Mouse (Mus musculus): Measurements from ENCODE around the gene Ston1. TPM values are rescaled to one million over a fixed set of nuclear protein-coding genes. Genes with fewer than 3 reads are reported as not detected.

The Ston1 gene
- polyA plus RNA-seq, 1 experiment from 2014 or later, result 11.5 TPM

DNA sequence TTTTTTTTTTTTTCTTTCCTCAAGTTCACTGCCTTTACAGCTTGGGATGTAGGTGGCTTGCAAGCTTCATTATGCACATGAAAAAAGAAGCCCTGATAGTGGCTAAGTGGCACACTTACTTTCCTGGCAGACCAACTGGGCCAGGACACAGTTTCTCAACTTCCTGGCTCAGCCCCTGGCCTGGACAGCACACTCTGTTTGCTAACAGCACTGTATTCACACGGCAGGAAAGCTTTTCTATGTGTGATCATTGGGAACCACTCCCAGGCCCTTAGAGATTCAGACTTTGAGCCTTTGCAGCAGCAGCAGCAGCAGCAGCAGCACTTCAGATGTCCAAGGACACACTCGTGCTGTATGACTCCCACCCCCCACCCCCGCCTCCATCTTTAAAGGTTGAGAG lies 16.8 kb downstream of the Ston1 start:
- Histone ChIP-seq H3K4me2 (replicated peaks; ENCODE audit: low read depth, low read length) (no peak overlapping the region), H3K36me3 (ENCODE audit: control insufficient read depth, insufficient read depth, low read length) (no peaks in the 10 kb centered on the region), H3K27ac (ENCODE audit: low read depth, low read length) (no peak overlapping the region), H3K9ac (ENCODE audit: low read depth, low read length) (no peak overlapping the region), H3K4me3 (ENCODE audit: low read length) (no peak overlapping the region), H3K4me1 (ENCODE audit: control insufficient read depth, insufficient read depth, low read length) (no peaks in the 10 kb centered on the region), H3K9me3 (ENCODE audit: control insufficient read depth, low read length) (no peaks in the 10 kb centered on the region), H3K27me3 (ENCODE audit: control insufficient read depth, insufficient read depth, low read length) (no peaks in the 10 kb centered on the region)
- WGBS, result 63% methylated on average over 3 of the region's 3 CpGs
- no peak for ATAC-seq (ENCODE audit: low FRiP score, low TSS enrichment)

DNA sequence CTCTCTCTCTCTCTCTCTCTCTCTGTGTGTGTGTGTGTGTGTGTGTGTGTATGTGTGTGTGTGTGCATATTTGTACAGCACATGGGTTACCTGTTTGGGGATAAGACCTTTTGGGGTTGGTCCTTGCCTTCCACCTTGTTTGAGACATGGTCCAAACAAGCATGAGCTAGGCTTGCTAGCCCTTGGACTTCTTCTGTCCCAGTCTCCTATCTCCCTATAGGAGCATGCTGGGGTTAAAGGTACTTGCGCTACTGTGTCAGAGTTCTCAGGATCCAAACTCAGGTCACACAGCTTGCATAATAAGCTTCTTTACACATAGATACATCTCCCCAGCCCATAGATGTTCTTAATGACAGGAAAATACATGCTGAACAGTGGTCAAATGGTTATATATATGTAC lies 17.2 kb downstream of the Ston1 start:
- Histone ChIP-seq H3K36me3 (ENCODE audit: control insufficient read depth, insufficient read depth, low read length) (no peaks in the 10 kb centered on the region), H3K4me1 (ENCODE audit: control insufficient read depth, insufficient read depth, low read length) (no peaks in the 10 kb centered on the region), H3K4me3 (ENCODE audit: low read length) (no peak overlapping the region), H3K27ac (ENCODE audit: low read depth, low read length) (no peak overlapping the region), H3K27me3 (ENCODE audit: control insufficient read depth, insufficient read depth, low read length) (no peaks in the 10 kb centered on the region), H3K9ac (ENCODE audit: low read depth, low read length) (no peak overlapping the region), H3K9me3 (ENCODE audit: control insufficient read depth, low read length) (no peaks in the 10 kb centered on the region), H3K4me2 (replicated peaks; ENCODE audit: low read depth, low read length) (no peak overlapping the region)
- WGBS, result 92% methylated on average over 1 of the region's 1 CpGs
- no peak for ATAC-seq (ENCODE audit: low FRiP score, low TSS enrichment)

DNA sequence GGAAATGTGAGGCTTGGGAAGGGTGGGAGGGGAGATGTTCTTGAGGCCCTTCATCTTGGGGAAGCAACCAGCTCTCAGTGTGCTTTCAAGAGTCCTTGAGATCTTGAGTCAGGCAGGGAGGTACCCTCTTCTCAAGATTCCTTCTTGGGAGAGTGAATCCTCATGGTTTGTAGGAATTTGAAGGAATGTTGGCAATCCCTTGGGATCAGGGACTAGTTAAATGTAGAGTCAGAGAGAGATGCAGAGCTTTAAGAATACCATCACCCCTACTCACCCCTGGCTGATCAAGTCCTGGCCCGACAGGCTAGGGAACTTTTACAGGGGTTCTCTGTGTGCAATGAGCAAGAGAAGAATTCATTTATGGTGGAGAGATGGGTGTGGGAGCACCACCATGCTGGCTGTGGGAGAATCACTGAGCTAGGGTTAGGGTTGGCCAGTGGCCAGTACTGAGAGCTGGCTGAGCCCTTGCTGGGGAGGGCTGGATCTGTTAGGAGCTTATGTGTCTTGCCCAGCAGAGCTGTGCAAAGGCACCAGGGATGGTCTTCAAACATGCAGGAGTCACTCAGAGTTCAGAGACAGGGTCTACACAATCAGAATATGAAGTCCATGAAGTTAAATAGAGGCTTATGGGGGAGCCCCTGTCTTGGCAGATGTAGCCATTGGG lies 18.1 kb downstream of the Ston1 start:
- H3K27ac ChIP-seq (ENCODE audit: low read depth, low read length), result no peak overlapping the region
- no peak overlapping the region for H3K4me2 ChIP-seq (replicated peaks; ENCODE audit: low read depth, low read length)
- no peaks in the 10 kb centered on the region for H3K27me3 ChIP-seq (ENCODE audit: control insufficient read depth, insufficient read depth, low read length)
- H3K9me3 ChIP-seq (ENCODE audit: control insufficient read depth, low read length), result no peaks in the 10 kb centered on the region
- H3K9ac ChIP-seq (ENCODE audit: low read depth, low read length), result no peak overlapping the region
- no peak for ATAC-seq (ENCODE audit: low FRiP score, low TSS enrichment)
- H3K4me3 ChIP-seq (ENCODE audit: low read length), result no peak overlapping the region
- 81% methylated on average over 1 of the region's 1 CpGs for WGBS
- H3K36me3 ChIP-seq (ENCODE audit: control insufficient read depth, insufficient read depth, low read length), result no peaks in the 10 kb centered on the region
- H3K4me1 ChIP-seq (ENCODE audit: control insufficient read depth, insufficient read depth, low read length), result no peaks in the 10 kb centered on the region

- no peak for ATAC-seq (ENCODE audit: low FRiP score, low TSS enrichment)
- Histone ChIP-seq H3K4me3 (ENCODE audit: low read length) (no peak overlapping the region), H3K4me2 (replicated peaks; ENCODE audit: low read depth, low read length) (no peak overlapping the region), H3K27ac (ENCODE audit: low read depth, low read length) (no peak overlapping the region), H3K27me3 (ENCODE audit: control insufficient read depth, insufficient read depth, low read length) (no peaks in the 10 kb centered on the region), H3K9ac (ENCODE audit: low read depth, low read length) (no peak overlapping the region), H3K4me1 (ENCODE audit: control insufficient read depth, insufficient read depth, low read length) (peaks cover 9% of the 10 kb centered on the region), H3K36me3 (ENCODE audit: control insufficient read depth, insufficient read depth, low read length) (no peaks in the 10 kb centered on the region), H3K9me3 (ENCODE audit: control insufficient read depth, low read length) (no peaks in the 10 kb centered on the region)
- WGBS, result 89% methylated on average over 4 of the region's 4 CpGs
Observed at GRCm38 (mm10) chr17:88620935-88621334, 23.5 kb downstream of the Ston1 start.

DNA sequence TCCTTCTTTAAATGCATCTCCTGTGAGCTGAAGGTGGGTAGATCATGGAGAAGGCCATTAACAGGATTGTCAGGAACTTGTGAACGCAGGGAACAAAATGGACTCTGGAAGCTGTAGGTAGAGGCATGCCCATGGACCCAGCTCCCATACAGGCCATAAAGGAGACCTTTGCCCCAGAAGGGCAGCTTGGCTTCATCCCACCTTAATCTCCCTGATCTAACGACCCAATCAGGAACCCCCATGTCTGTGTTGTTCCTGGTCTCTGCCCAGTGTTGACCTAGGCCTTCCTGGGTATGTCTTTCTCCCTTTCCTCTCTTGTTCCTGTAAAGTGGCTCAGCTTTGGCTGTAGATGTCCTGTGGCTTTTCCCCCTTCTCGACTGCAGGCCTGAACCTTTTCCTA lies 23.9 kb downstream of the Ston1 start:
- Histone ChIP-seq H3K36me3 (ENCODE audit: control insufficient read depth, insufficient read depth, low read length) (no peaks in the 10 kb centered on the region), H3K9ac (ENCODE audit: low read depth, low read length) (no peak overlapping the region), H3K4me3 (ENCODE audit: low read length) (no peak overlapping the region), H3K4me2 (replicated peaks; ENCODE audit: low read depth, low read length) (no peak overlapping the region), H3K9me3 (ENCODE audit: control insufficient read depth, low read length) (no peaks in the 10 kb centered on the region), H3K27ac (ENCODE audit: low read depth, low read length) (no peak overlapping the region), H3K4me1 (ENCODE audit: control insufficient read depth, insufficient read depth, low read length) (peaks cover 13% of the 10 kb centered on the region), H3K27me3 (ENCODE audit: control insufficient read depth, insufficient read depth, low read length) (no peaks in the 10 kb centered on the region)
- WGBS, result 83% methylated on average over 3 of the region's 3 CpGs
- no peak for ATAC-seq (ENCODE audit: low FRiP score, low TSS enrichment)

DNA sequence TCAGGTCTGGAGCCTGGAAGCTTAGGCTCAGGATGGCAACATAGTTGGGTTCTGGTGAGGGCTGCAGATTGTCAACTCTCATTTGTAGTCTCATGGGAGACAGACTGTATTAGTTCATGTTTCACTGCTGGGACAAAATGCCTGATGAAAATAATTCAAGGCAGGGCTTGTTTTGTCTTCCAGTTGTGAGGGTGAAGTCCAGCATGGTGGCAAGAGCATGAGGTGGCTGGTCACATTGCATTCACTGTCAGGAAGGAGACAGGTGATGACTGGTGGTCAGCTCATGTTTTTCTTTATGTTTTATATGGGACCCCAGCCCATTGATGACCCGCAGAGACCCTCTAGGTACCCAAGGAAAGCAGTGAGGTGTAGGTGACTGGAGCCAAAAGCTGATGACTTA lies 25.2 kb downstream of the Ston1 start:
- Histone ChIP-seq H3K36me3 (ENCODE audit: control insufficient read depth, insufficient read depth, low read length) (no peaks in the 10 kb centered on the region), H3K27me3 (ENCODE audit: control insufficient read depth, insufficient read depth, low read length) (no peaks in the 10 kb centered on the region), H3K4me3 (ENCODE audit: low read length) (no peak overlapping the region), H3K27ac (ENCODE audit: low read depth, low read length) (no peak overlapping the region), H3K9ac (ENCODE audit: low read depth, low read length) (no peak overlapping the region), H3K4me1 (ENCODE audit: control insufficient read depth, insufficient read depth, low read length) (peaks cover 25% of the 10 kb centered on the region), H3K9me3 (ENCODE audit: control insufficient read depth, low read length) (no peaks in the 10 kb centered on the region), H3K4me2 (replicated peaks; ENCODE audit: low read depth, low read length) (no peak overlapping the region)
- 95% methylated on average over 1 of the region's 1 CpGs for WGBS
- ATAC-seq (ENCODE audit: low FRiP score, low TSS enrichment), result no peak

DNA sequence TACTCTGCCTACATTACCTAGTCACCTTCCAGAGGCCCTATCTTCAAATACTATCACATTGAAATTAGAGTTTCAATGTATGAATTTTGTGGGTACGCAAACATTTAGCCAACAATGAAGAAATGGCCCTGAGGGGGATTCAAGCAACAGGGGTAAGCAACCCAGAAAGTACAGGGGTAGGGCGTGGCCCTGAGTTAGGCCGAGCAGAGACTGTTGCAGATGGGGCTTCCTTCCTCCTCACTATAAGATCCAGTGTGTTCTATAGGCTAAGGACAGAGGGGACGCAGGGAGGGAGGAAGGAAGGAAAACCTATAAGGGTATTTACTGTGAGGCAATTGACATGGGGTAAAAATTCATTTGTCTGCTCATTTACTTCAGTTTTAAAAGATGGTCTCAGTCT lies 26.9 kb downstream of the Ston1 start:
- 88% methylated on average over 4 of the region's 4 CpGs for whole genome bisulfite sequencing
- Histone ChIP-seq H3K9ac (ENCODE audit: low read depth, low read length) (no peak overlapping the region), H3K4me2 (replicated peaks; ENCODE audit: low read depth, low read length) (no peak overlapping the region), H3K4me3 (ENCODE audit: low read length) (no peak overlapping the region), H3K27ac (ENCODE audit: low read depth, low read length) (no peak overlapping the region), H3K27me3 (ENCODE audit: control insufficient read depth, insufficient read depth, low read length) (no peaks in the 10 kb centered on the region), H3K9me3 (ENCODE audit: control insufficient read depth, low read length) (no peaks in the 10 kb centered on the region), H3K4me1 (ENCODE audit: control insufficient read depth, insufficient read depth, low read length) (peaks cover 36% of the 10 kb centered on the region), H3K36me3 (ENCODE audit: control insufficient read depth, insufficient read depth, low read length) (no peaks in the 10 kb centered on the region)
- ATAC-seq (ENCODE audit: low FRiP score, low TSS enrichment), result no peak

DNA sequence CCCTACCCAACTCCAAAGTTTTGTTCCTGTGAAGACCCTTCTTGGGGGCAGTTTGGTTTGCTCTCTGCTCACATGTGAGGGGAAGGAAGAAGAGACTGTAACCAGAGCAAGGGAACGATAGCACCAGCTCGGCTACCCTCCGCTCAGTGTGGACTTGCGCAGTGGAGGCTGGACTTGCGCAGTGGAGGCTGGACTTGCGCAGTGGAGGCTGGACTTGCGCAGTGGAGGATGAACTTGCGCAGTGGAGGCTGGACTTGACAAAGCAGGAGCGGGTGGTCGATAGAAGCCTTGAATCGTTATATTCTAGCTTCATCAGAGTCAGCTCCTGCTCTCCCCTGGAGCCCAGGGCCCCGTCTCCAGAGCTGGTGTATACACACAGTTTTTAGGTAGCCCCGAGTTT lies 27.9 kb downstream of the Ston1 start:
- H3K4me3 ChIP-seq (ENCODE audit: low read length), result no peak overlapping the region
- H3K27ac ChIP-seq (ENCODE audit: low read depth, low read length), result peak overlapping the region; percentile 92; the same call in 1 of the 2 replicates
- no peak overlapping the region for H3K9ac ChIP-seq (ENCODE audit: low read depth, low read length)
- no peaks in the 10 kb centered on the region for H3K36me3 ChIP-seq (ENCODE audit: control insufficient read depth, insufficient read depth, low read length)
- no peak overlapping the region for H3K4me2 ChIP-seq (replicated peaks; ENCODE audit: low read depth, low read length)
- H3K27me3 ChIP-seq (ENCODE audit: control insufficient read depth, insufficient read depth, low read length), result no peaks in the 10 kb centered on the region
- 92% methylated on average over 13 of the region's 13 CpGs for WGBS
- peaks cover 45% of the 10 kb centered on the region for H3K4me1 ChIP-seq (ENCODE audit: control insufficient read depth, insufficient read depth, low read length)
- no peaks in the 10 kb centered on the region for H3K9me3 ChIP-seq (ENCODE audit: control insufficient read depth, low read length)
- no peak for ATAC-seq (ENCODE audit: low FRiP score, low TSS enrichment)

- ATAC-seq (ENCODE audit: low FRiP score, low TSS enrichment), result peak; percentile 12; the same call in 1 of the 2 replicates
- Histone ChIP-seq H3K4me2 (replicated peaks; ENCODE audit: low read depth, low read length) (peak overlapping the region; percentile 35; the same call in 1 of the 2 replicates), H3K4me3 (ENCODE audit: low read length) (no peak overlapping the region)
Observed at GRCm38 (mm10) chr17:88625931-88626330, 28.4 kb downstream of the Ston1 start.

More at GRCm38 (mm10) chr17:88625931-88626330, 28.4 kb downstream of the Ston1 start:
- Histone ChIP-seq H3K27ac (ENCODE audit: low read depth, low read length) (peak overlapping the region; percentile 92), H3K9me3 (ENCODE audit: control insufficient read depth, low read length) (no peaks in the 10 kb centered on the region), H3K4me1 (ENCODE audit: control insufficient read depth, insufficient read depth, low read length) (peaks cover 51% of the 10 kb centered on the region), H3K36me3 (ENCODE audit: control insufficient read depth, insufficient read depth, low read length) (no peaks in the 10 kb centered on the region), H3K9ac (ENCODE audit: low read depth, low read length) (no peak overlapping the region), H3K27me3 (ENCODE audit: control insufficient read depth, insufficient read depth, low read length) (no peaks in the 10 kb centered on the region)
- 45% methylated on average over 7 of the region's 7 CpGs for WGBS

Measured in kidney, embryonic 14.5 days (tissue).